Mouse (Mus musculus) midbrain, embryonic 15.5 days (tissue): ENCODE measurements around the gene Slc35f1. TPM values are rescaled to one million over a fixed set of nuclear protein-coding genes. Genes with fewer than 3 reads are reported as not detected.
A peak's percentile ranks its signal among the peaks of the same experiment; 100 is the strongest.

Source experiments
- ATAC-seq: fragments of 200-750 bp; cut with Nextera tagmentation; replicated peaks from 2 replicates; pipeline ENCODE4 v1.8.0; 2017; ENCODE audit warnings: moderate TSS enrichment
- H3K27ac ChIP-seq: fragments of 300-500 bp; sonication (generic); 2 replicates; pipeline ENCODE4 v1.5.1; 2015; ENCODE audit warnings: mild to moderate bottlenecking, inconsistent platforms
- H3K27me3 ChIP-seq: fragments of 300-500 bp; sonication (generic); replicated peaks from 2 replicates; pipeline ENCODE4 v1.6.1; 2015; ENCODE audit warnings: inconsistent platforms
- H3K36me3 ChIP-seq: fragments of 300-500 bp; sonication (generic); replicated peaks from 2 replicates; pipeline ENCODE4 v1.6.1; 2015; ENCODE audit warnings: inconsistent platforms
- H3K4me1 ChIP-seq: fragments of 300-500 bp; sonication (generic); 2 replicates; pipeline ENCODE4 v1.6.1; 2015; ENCODE audit warnings: inconsistent platforms
- H3K4me2 ChIP-seq: fragments of 300-500 bp; sonication (generic); 2 replicates; pipeline ENCODE4 v1.6.1; 2015; ENCODE audit warnings: inconsistent platforms, mild to moderate bottlenecking, moderate library complexity
- H3K4me3 ChIP-seq: fragments of 300-500 bp; sonication (generic); 2 replicates; pipeline ENCODE4 v1.5.1; 2015; ENCODE audit warnings: mild to moderate bottlenecking, inconsistent platforms
- H3K9ac ChIP-seq: fragments of 300-500 bp; sonication (generic); 2 replicates; pipeline ENCODE4 v1.6.1; 2015; ENCODE audit warnings: mild to moderate bottlenecking, inconsistent platforms
- H3K9me3 ChIP-seq: fragments of 300-500 bp; sonication (generic); 2 replicates; pipeline ENCODE4 v1.6.1; 2016; ENCODE audit warnings: inconsistent platforms
- WGBS: fragments of 180-500 bp; shearing (Covaris S2); methylation state at CpG from one replicate; pipeline ENCODE4 v1.1.7; 2015; ENCODE audit warnings: mixed read lengths; 5-methylcytosine and 5-hydroxymethylcytosine counted together
- polyA plus RNA-seq: library from polyadenylated mRNA; unstranded; fragments of >200 nt; fragmentation: Nextera tagmentation; extraction: Ambion mirVana; gene quantifications from 2 replicates; pipeline ENCODE4 v1.2.1, GENCODE M21; 2015

The Slc35f1 gene
- polyA plus RNA-seq, 1 experiment from 2014 or later: 49.7 TPM

- no peak for ATAC-seq
- no peak overlapping the region for H3K27ac ChIP-seq
Observed at GRCm38 (mm10) chr10:52979251-52979650, 288.9 kb downstream of the Slc35f1 start.

GRCm38 (mm10) chr10:52982836-52983235 lies 292.5 kb downstream of the Slc35f1 start:
- H3K27ac ChIP-seq: no peak overlapping the region
- ATAC-seq: no peak
- no peaks in the 10 kb centered on the region for H3K27me3 ChIP-seq
- H3K36me3 ChIP-seq: no peaks in the 10 kb centered on the region
- no peak overlapping the region for H3K9ac ChIP-seq
- no peaks in the 10 kb centered on the region for H3K9me3 ChIP-seq
- WGBS: 77% methylated on average over 1 of the region's 1 CpGs
- no peak overlapping the region for H3K4me2 ChIP-seq
- H3K4me1 ChIP-seq: no peaks in the 10 kb centered on the region
- H3K4me3 ChIP-seq: no peak overlapping the region

More at GRCm38 (mm10) chr10:52979251-52979650, 288.9 kb downstream of the Slc35f1 start:
- Histone ChIP-seq H3K36me3 (no peaks in the 10 kb centered on the region), H3K9me3 (no peaks in the 10 kb centered on the region), H3K27me3 (no peaks in the 10 kb centered on the region), H3K9ac (no peak overlapping the region), H3K4me1 (no peaks in the 10 kb centered on the region), H3K4me2 (no peak overlapping the region), H3K4me3 (no peak overlapping the region)
- whole genome bisulfite sequencing: 86% methylated on average over 1 of the region's 1 CpGs

- Histone ChIP-seq H3K36me3 (no peaks in the 10 kb centered on the region), H3K27me3 (no peaks in the 10 kb centered on the region), H3K9ac (no peak overlapping the region), H3K4me1 (no peaks in the 10 kb centered on the region), H3K9me3 (no peaks in the 10 kb centered on the region), H3K27ac (no peak overlapping the region), H3K4me3 (no peak overlapping the region), H3K4me2 (no peak overlapping the region)
- no peak for ATAC-seq
- 63% methylated on average over 2 of the region's 2 CpGs for WGBS
Observed at GRCm38 (mm10) chr10:52992246-52992645, 301.9 kb downstream of the Slc35f1 start.

GRCm38 (mm10) chr10:52996886-52997285 lies 306.6 kb downstream of the Slc35f1 start:
- H3K4me2 ChIP-seq: no peak overlapping the region
- no peak overlapping the region for H3K27ac ChIP-seq
- H3K27me3 ChIP-seq: no peaks in the 10 kb centered on the region
- H3K4me1 ChIP-seq: no peaks in the 10 kb centered on the region
- WGBS: 63% methylated on average over 2 of the region's 2 CpGs
- H3K9me3 ChIP-seq: no peaks in the 10 kb centered on the region
- no peaks in the 10 kb centered on the region for H3K36me3 ChIP-seq
- H3K9ac ChIP-seq: no peak overlapping the region
- ATAC-seq: no peak
- H3K4me3 ChIP-seq: no peak overlapping the region

GRCm38 (mm10) chr10:53001136-53001535 lies 310.8 kb downstream of the Slc35f1 start:
- ATAC-seq: no peak
- no peak overlapping the region for H3K27ac ChIP-seq

GRCm38 (mm10) chr10:53006229-53007190 lies 316.2 kb downstream of the Slc35f1 start:
- no peak overlapping the region for H3K4me2 ChIP-seq
- no peak overlapping the region for H3K4me3 ChIP-seq
- no peaks in the 10 kb centered on the region for H3K27me3 ChIP-seq
- 49% methylated on average over 1 of the region's 1 CpGs for WGBS
- H3K9ac ChIP-seq: no peak overlapping the region
- no peaks in the 10 kb centered on the region for H3K9me3 ChIP-seq
- H3K27ac ChIP-seq: peak overlapping the region; percentile 79
- no peaks in the 10 kb centered on the region for H3K36me3 ChIP-seq
- peak; percentile 92 for ATAC-seq
- H3K4me1 ChIP-seq: peaks cover 8% of the 10 kb centered on the region

More at GRCm38 (mm10) chr10:53001136-53001535, 310.8 kb downstream of the Slc35f1 start:
- H3K4me1 ChIP-seq: 0 out of 2 replicates have a peak, but pooled peaks cover under 1% of the 10 kb centered on the region
- no peak overlapping the region for H3K4me2 ChIP-seq
- H3K9me3 ChIP-seq: no peaks in the 10 kb centered on the region
- no peaks in the 10 kb centered on the region for H3K36me3 ChIP-seq
- H3K4me3 ChIP-seq: no peak overlapping the region
- H3K9ac ChIP-seq: no peak overlapping the region
- whole genome bisulfite sequencing: 95% methylated on average over 7 of the region's 7 CpGs
- no peaks in the 10 kb centered on the region for H3K27me3 ChIP-seq

GRCm38 (mm10) chr10:53013878-53014277 lies 323.5 kb downstream of the Slc35f1 start:
- 0 out of 2 replicates have a peak, but pooled peaks cover 4% of the 10 kb centered on the region for H3K4me1 ChIP-seq
- no peaks in the 10 kb centered on the region for H3K27me3 ChIP-seq
- H3K9me3 ChIP-seq: no peaks in the 10 kb centered on the region
- peak; percentile 62 for ATAC-seq
- H3K4me2 ChIP-seq: no peak overlapping the region
- H3K9ac ChIP-seq: no peak overlapping the region
- H3K36me3 ChIP-seq: no peaks in the 10 kb centered on the region
- 42% methylated on average over 5 of the region's 5 CpGs for WGBS
- no peak overlapping the region for H3K4me3 ChIP-seq
- no peak overlapping the region for H3K27ac ChIP-seq

- Histone ChIP-seq H3K27me3 (no peaks in the 10 kb centered on the region), H3K36me3 (no peaks in the 10 kb centered on the region), H3K9ac (no peak overlapping the region), H3K4me1 (no peaks in the 10 kb centered on the region), H3K4me3 (no peak overlapping the region), H3K4me2 (no peak overlapping the region), H3K27ac (no peak overlapping the region), H3K9me3 (no peaks in the 10 kb centered on the region)
- no peak for ATAC-seq
- WGBS: 42% methylated on average over 4 of the region's 4 CpGs
Observed at GRCm38 (mm10) chr10:53028454-53028853, 338.1 kb downstream of the Slc35f1 start.

- Histone ChIP-seq H3K9me3 (no peaks in the 10 kb centered on the region), H3K4me3 (no peak overlapping the region), H3K9ac (no peak overlapping the region), H3K27ac (no peak overlapping the region), H3K36me3 (no peaks in the 10 kb centered on the region), H3K27me3 (no peaks in the 10 kb centered on the region), H3K4me1 (no peaks in the 10 kb centered on the region), H3K4me2 (no peak overlapping the region)
- no peak for ATAC-seq
- 38% methylated on average over 1 of the region's 1 CpGs for WGBS
Observed at GRCm38 (mm10) chr10:53035202-53035601, 344.9 kb downstream of the Slc35f1 start.

GRCm38 (mm10) chr10:53045931-53046330 lies 355.6 kb downstream of the Slc35f1 start:
- Histone ChIP-seq H3K36me3 (no peaks in the 10 kb centered on the region), H3K27me3 (no peaks in the 10 kb centered on the region), H3K9ac (no peak overlapping the region), H3K4me3 (no peak overlapping the region), H3K4me1 (no peaks in the 10 kb centered on the region), H3K9me3 (no peaks in the 10 kb centered on the region), H3K27ac (no peak overlapping the region), H3K4me2 (no peak overlapping the region)
- ATAC-seq: peak; percentile 69; the same call in 1 of the 2 replicates

GRCm38 (mm10) chr10:53052521-53052920 lies 362.2 kb downstream of the Slc35f1 start:
- Histone ChIP-seq H3K4me2 (no peak overlapping the region), H3K9me3 (peaks cover 3% of the 10 kb centered on the region; the same call in 1 of the 2 replicates), H3K4me3 (no peak overlapping the region), H3K36me3 (no peaks in the 10 kb centered on the region), H3K27ac (no peak overlapping the region), H3K4me1 (no peaks in the 10 kb centered on the region), H3K27me3 (no peaks in the 10 kb centered on the region), H3K9ac (no peak overlapping the region)
- no peak for ATAC-seq

- no peak overlapping the region for H3K9ac ChIP-seq
- H3K4me2 ChIP-seq: no peak overlapping the region
- H3K9me3 ChIP-seq: peaks cover 3% of the 10 kb centered on the region; the same call in 1 of the 2 replicates
- H3K27ac ChIP-seq: no peak overlapping the region
- H3K4me3 ChIP-seq: no peak overlapping the region
- no peak for ATAC-seq
- no peaks in the 10 kb centered on the region for H3K4me1 ChIP-seq
- no peaks in the 10 kb centered on the region for H3K27me3 ChIP-seq
- no peaks in the 10 kb centered on the region for H3K36me3 ChIP-seq
- 85% methylated on average over 2 of the region's 2 CpGs for WGBS
Observed at GRCm38 (mm10) chr10:53060745-53061144, 370.4 kb downstream of the Slc35f1 start.

GRCm38 (mm10) chr10:53062741-53063140 lies 372.4 kb downstream of the Slc35f1 start:
- no peak overlapping the region for H3K4me3 ChIP-seq
- H3K27ac ChIP-seq: no peak overlapping the region
- no peaks in the 10 kb centered on the region for H3K36me3 ChIP-seq
- no peaks in the 10 kb centered on the region for H3K27me3 ChIP-seq
- no peaks in the 10 kb centered on the region for H3K9me3 ChIP-seq
- no peak for ATAC-seq
- H3K9ac ChIP-seq: no peak overlapping the region
- no peaks in the 10 kb centered on the region for H3K4me1 ChIP-seq
- no peak overlapping the region for H3K4me2 ChIP-seq
